Mouse (Mus musculus) MEL (cell line): Measurements from ENCODE around the gene Lrriq4. TPM values are rescaled to one million over a fixed set of nuclear protein-coding genes. Genes with fewer than 3 reads are reported as not detected.

Source experiments
- DNase-seq: peaks from one replicate; pipeline ENCODE4 v3.0.0; 2011; ENCODE audit warnings: low read depth, low spot score
- H3K27ac ChIP-seq: 2 replicates; pipeline ENCODE4 v1.5.1; 2012; ENCODE audit warnings: low read depth, mild to moderate bottlenecking, control low read depth, low read length, moderate library complexity; ENCODE audit not compliant: control insufficient read depth
- H3K27me3 ChIP-seq, 2 experiments: fragments of 150-350 bp in 1 of 2; sonication (generic) in 1 of 2; 2 replicates each; pipeline ENCODE4 v1.6.1; 2012; ENCODE audit warnings: low read length in 2 of 2, mild to moderate bottlenecking in 2 of 2, improper control_type of control experiment in 1 of 2, moderate library complexity in 1 of 2; ENCODE audit not compliant: insufficient read depth in 2 of 2, control insufficient read depth in 1 of 2
- H3K36me3 ChIP-seq, 2 experiments: 2 replicates each; pipeline ENCODE4 v1.6.1; 2012 to 2014; ENCODE audit warnings: low read length in 2 of 2, improper control_type of control experiment in 1 of 2, inconsistent platforms in 1 of 2, mild to moderate bottlenecking in 1 of 2; ENCODE audit not compliant: insufficient read depth in 2 of 2, control insufficient read depth in 1 of 2
- H3K4me1 ChIP-seq, 2 experiments: fragments of 150-350 bp in 1 of 2; sonication (generic) in 1 of 2; 2 replicates each; pipeline ENCODE4 v1.6.1; 2012; ENCODE audit warnings: low read length in 2 of 2, improper control_type of control experiment in 1 of 2, mild to moderate bottlenecking in 1 of 2; ENCODE audit not compliant: insufficient read depth in 2 of 2, control insufficient read depth in 1 of 2
- H3K4me3 ChIP-seq, 2 experiments: fragments of 150-350 bp in 1 of 2; sonication (generic) in 1 of 2; 2 replicates each; pipeline ENCODE4 v1.5.1; 2012; ENCODE audit warnings: low read depth in 2 of 2, low read length in 2 of 2, mild to moderate bottlenecking in 2 of 2, moderate library complexity in 2 of 2, control low read depth in 1 of 2, improper control_type of control experiment in 1 of 2; ENCODE audit not compliant: control insufficient read depth in 1 of 2, insufficient read depth in 1 of 2
- H3K79me2 ChIP-seq: 2 replicates; pipeline ENCODE4 v1.6.1; 2012; ENCODE audit warnings: mild to moderate bottlenecking, low read length, moderate library complexity; ENCODE audit not compliant: control insufficient read depth, poor library complexity, insufficient read depth
- H3K9ac ChIP-seq: 2 replicates; pipeline ENCODE4 v1.6.1; 2012; ENCODE audit warnings: low read depth, mild to moderate bottlenecking, control low read depth, low read length, moderate library complexity; ENCODE audit not compliant: control insufficient read depth, poor library complexity, severe bottlenecking
- H3K9me3 ChIP-seq: fragments of 150-350 bp; sonication (generic); replicated peaks from 2 replicates; pipeline ENCODE4 v1.6.1; 2012; ENCODE audit warnings: mild to moderate bottlenecking, low read length, improper control_type of control experiment, moderate library complexity; ENCODE audit not compliant: insufficient read depth
- CHD1 ChIP-seq: IDR thresholded peaks from 2 replicates; pipeline ENCODE4 v1.6.1; 2012; ENCODE audit warnings: low read depth, mild to moderate bottlenecking, inconsistent platforms, low read length, improper control_type of control experiment
- CHD2 ChIP-seq: IDR thresholded peaks from 2 replicates; pipeline ENCODE4 v1.6.1; 2011; ENCODE audit warnings: low read length, improper control_type of control experiment
- CTCF ChIP-seq, 3 experiments: IDR thresholded peaks in 2 of 3; conservative IDR thresholded peaks in 1 of 3; 2 replicates each; pipeline ENCODE4 v1.5.1; 2011 to 2012; ENCODE audit warnings: low read length in 3 of 3, low read depth in 2 of 3, mild to moderate bottlenecking in 2 of 3, improper control_type of control experiment in 1 of 3, inconsistent platforms in 1 of 3, mixed read lengths in 1 of 3, moderate library complexity in 1 of 3; ENCODE audit not compliant: control insufficient read depth in 1 of 3, insufficient read depth in 1 of 3, poor library complexity in 1 of 3, severe bottlenecking in 1 of 3
- E2F4 ChIP-seq: IDR thresholded peaks from 2 replicates; pipeline ENCODE4 v1.6.1; 2011; ENCODE audit warnings: low read depth, low read length, improper control_type of control experiment, borderline replicate concordance
- ELF1 ChIP-seq: IDR thresholded peaks from 2 replicates; pipeline ENCODE4 v1.6.1; 2014; ENCODE audit warnings: low read depth, mild to moderate bottlenecking, inconsistent platforms, low read length, improper control_type of control experiment, moderate library complexity
- GATA1 ChIP-seq: IDR thresholded peaks from 2 replicates; pipeline ENCODE4 v1.6.1; 2011; ENCODE audit warnings: low read depth, low read length, improper control_type of control experiment
- HCFC1 ChIP-seq: IDR thresholded peaks from 2 replicates; pipeline ENCODE4 v1.6.1; 2012; ENCODE audit warnings: low read depth, mild to moderate bottlenecking, inconsistent platforms, low read length, improper control_type of control experiment, moderate library complexity
- JUND ChIP-seq: IDR thresholded peaks from 2 replicates; pipeline ENCODE4 v1.6.1; 2011; ENCODE audit warnings: low read depth, mild to moderate bottlenecking, improper control_type of control experiment, low read length
- KAT2A ChIP-seq: conservative IDR thresholded peaks from 2 replicates; pipeline ENCODE4 v1.6.1; 2012; ENCODE audit warnings: low read depth, low read length, improper control_type of control experiment, inconsistent platforms
- MAX ChIP-seq: IDR thresholded peaks from 2 replicates; pipeline ENCODE4 v1.6.1; 2011; ENCODE audit warnings: low read length, improper control_type of control experiment
- MAZ ChIP-seq: IDR thresholded peaks from 2 replicates; pipeline ENCODE4 v1.6.1; 2012; ENCODE audit warnings: low read depth, mild to moderate bottlenecking, inconsistent platforms, low read length, improper control_type of control experiment
- MEF2A ChIP-seq: IDR thresholded peaks from 2 replicates; pipeline ENCODE4 v1.6.1; 2014; ENCODE audit warnings: low read depth, mild to moderate bottlenecking, inconsistent platforms, low read length, improper control_type of control experiment; ENCODE audit not compliant: poor library complexity, insufficient replicate concordance, severe bottlenecking; ENCODE audit errors: extremely low read depth
- MXI1 ChIP-seq: IDR thresholded peaks from 2 replicates; pipeline ENCODE4 v1.6.1; 2011; ENCODE audit warnings: mild to moderate bottlenecking, low read depth, low read length, improper control_type of control experiment
- MYB ChIP-seq: IDR thresholded peaks from 2 replicates; pipeline ENCODE4 v1.6.1; 2011; ENCODE audit warnings: mild to moderate bottlenecking, low read depth, low read length, improper control_type of control experiment
- POLR2A ChIP-seq, 2 experiments: IDR thresholded peaks; 2 replicates each; pipeline ENCODE4 v1.6.1; 2011 to 2012; ENCODE audit warnings: low read length in 2 of 2, mild to moderate bottlenecking in 2 of 2, control low read depth in 1 of 2, improper control_type of control experiment in 1 of 2, low read depth in 1 of 2, moderate library complexity in 1 of 2; ENCODE audit not compliant: control insufficient read depth in 1 of 2, insufficient read depth in 1 of 2, poor library complexity in 1 of 2
- POLR2AphosphoS5 ChIP-seq: IDR thresholded peaks from 2 replicates; pipeline ENCODE4 v1.6.1; 2012; ENCODE audit warnings: low read depth, borderline replicate concordance, mild to moderate bottlenecking, inconsistent platforms, low read length, moderate library complexity, mixed read lengths
- RCOR1 ChIP-seq: IDR thresholded peaks from 2 replicates; pipeline ENCODE4 v1.6.1; 2012; ENCODE audit warnings: low read depth, mild to moderate bottlenecking, inconsistent platforms, low read length, improper control_type of control experiment
- SMC3 ChIP-seq: IDR thresholded peaks from 2 replicates; pipeline ENCODE4 v1.6.1; 2011; ENCODE audit warnings: low read depth, low read length, improper control_type of control experiment
- TAL1 ChIP-seq: IDR thresholded peaks from 2 replicates; pipeline ENCODE4 v1.6.1; 2012; ENCODE audit warnings: mild to moderate bottlenecking, inconsistent platforms, low read length, moderate library complexity, mixed read lengths
- UBTF ChIP-seq: IDR thresholded peaks from 2 replicates; pipeline ENCODE4 v1.6.1; 2012; ENCODE audit warnings: low read depth, mild to moderate bottlenecking, inconsistent platforms, low read length, improper control_type of control experiment, moderate library complexity, borderline replicate concordance; ENCODE audit not compliant: insufficient read depth
- USF2 ChIP-seq, 2 experiments: IDR thresholded peaks; 2 replicates each; pipeline ENCODE4 v1.6.1; 2011 to 2012; ENCODE audit warnings: improper control_type of control experiment in 2 of 2, low read length in 2 of 2, borderline replicate concordance in 1 of 2, inconsistent platforms in 1 of 2, low read depth in 1 of 2, mild to moderate bottlenecking in 1 of 2; ENCODE audit not compliant: insufficient read depth in 1 of 2
- ZC3H11A ChIP-seq: IDR thresholded peaks from 2 replicates; pipeline ENCODE4 v1.6.1; 2012; ENCODE audit warnings: low read depth, mild to moderate bottlenecking, inconsistent platforms, low read length, improper control_type of control experiment
- ZKSCAN1 ChIP-seq: IDR thresholded peaks from 2 replicates; pipeline ENCODE4 v1.6.1; 2012; ENCODE audit warnings: low read depth, mild to moderate bottlenecking, inconsistent platforms, low read length, improper control_type of control experiment, moderate library complexity
- ZNF384 ChIP-seq: IDR thresholded peaks from 2 replicates; pipeline ENCODE4 v1.6.1; 2012; ENCODE audit warnings: low read depth, mild to moderate bottlenecking, inconsistent platforms, low read length, improper control_type of control experiment
- polyA plus RNA-seq, 2 experiments: library from polyadenylated mRNA; stranded (reverse) in 1 of 2; unstranded in 1 of 2; fragments of >175 nt in 1 of 2; fragments of >200 nt in 1 of 2; gene quantifications; 2 replicates each; pipeline versions ENCODE4 v1.2.1 to v1.2.4; 2012; ENCODE audit warnings: low replicate concordance in 2 of 2, low read depth in 1 of 2; ENCODE audit not compliant: insufficient read length in 2 of 2, insufficient read depth in 1 of 2, missing spikeins in 1 of 2
- total RNA-seq: library from RNA; depleted of rRNA; stranded (reverse); fragments of 300-350 nt; gene quantifications from 2 replicates; pipeline ENCODE4 v1.2.3, GENCODE M21; 2012

Gene Lrriq4
- total and polyA plus RNA-seq, 3 experiments: not detected

DNA sequence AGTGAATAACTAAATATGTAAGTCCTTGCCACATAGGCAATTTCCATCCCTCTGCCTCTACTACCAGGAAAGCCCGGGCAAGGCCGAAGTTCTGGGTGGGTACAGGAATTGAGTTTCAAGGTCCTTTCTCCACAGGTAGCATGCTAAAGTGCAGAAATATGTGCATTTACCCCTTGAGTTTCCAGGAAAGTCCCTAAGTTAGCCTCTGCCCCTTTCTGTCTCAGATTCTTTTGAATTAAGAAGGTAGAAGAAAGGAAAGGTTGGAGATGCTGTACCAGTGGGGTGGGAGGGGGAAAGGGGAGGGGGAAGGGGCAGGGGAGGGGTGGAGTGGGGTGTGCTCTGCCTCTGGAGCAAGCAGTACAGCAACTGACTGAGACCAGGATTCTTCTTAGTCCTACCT, 4.2 kb downstream of the Lrriq4 start:
- H3K9me3 ChIP-seq: no peaks in the 10 kb centered on the region
- no peaks in the 10 kb centered on the region; a peak in 1 of 4 replicates for H3K27me3 ChIP-seq
- no peaks in the 10 kb centered on the region for H3K36me3 ChIP-seq
- no peak for DNase-seq
- no peak overlapping the region for H3K9ac ChIP-seq
- H3K4me3 ChIP-seq: no peak overlapping the region
- no peak overlapping the region for H3K27ac ChIP-seq
- H3K4me1 ChIP-seq: no peaks in the 10 kb centered on the region
- TF ChIP-seq SMC3 (no peak), E2F4 (no peak), ZKSCAN1 (no peak), MEF2A (no peak), ZNF384 (no peak), ELF1 (no peak), ZC3H11A (no peak), POLR2A (IDR thresholded peaks at IDR 0.05; ENCODE audit: control insufficient read depth in 1 of 2, insufficient read depth in 1 of 2, low read depth in 1 of 2, low read length in 2 of 2, poor library complexity in 1 of 2) (no peak), MAX (no peak), CTCF (IDR thresholded peaks at IDR 0.05 in 2 of 3, conservative IDR thresholded peaks at IDR 0.05 in 1 of 3; ENCODE audit: control insufficient read depth in 1 of 3, insufficient read depth in 1 of 3, low read depth in 2 of 3, low read length in 3 of 3, poor library complexity in 1 of 3, severe bottlenecking in 1 of 3) (no peak), UBTF (no peak)
- H3K79me2 ChIP-seq: no peaks in the 10 kb centered on the region

DNA sequence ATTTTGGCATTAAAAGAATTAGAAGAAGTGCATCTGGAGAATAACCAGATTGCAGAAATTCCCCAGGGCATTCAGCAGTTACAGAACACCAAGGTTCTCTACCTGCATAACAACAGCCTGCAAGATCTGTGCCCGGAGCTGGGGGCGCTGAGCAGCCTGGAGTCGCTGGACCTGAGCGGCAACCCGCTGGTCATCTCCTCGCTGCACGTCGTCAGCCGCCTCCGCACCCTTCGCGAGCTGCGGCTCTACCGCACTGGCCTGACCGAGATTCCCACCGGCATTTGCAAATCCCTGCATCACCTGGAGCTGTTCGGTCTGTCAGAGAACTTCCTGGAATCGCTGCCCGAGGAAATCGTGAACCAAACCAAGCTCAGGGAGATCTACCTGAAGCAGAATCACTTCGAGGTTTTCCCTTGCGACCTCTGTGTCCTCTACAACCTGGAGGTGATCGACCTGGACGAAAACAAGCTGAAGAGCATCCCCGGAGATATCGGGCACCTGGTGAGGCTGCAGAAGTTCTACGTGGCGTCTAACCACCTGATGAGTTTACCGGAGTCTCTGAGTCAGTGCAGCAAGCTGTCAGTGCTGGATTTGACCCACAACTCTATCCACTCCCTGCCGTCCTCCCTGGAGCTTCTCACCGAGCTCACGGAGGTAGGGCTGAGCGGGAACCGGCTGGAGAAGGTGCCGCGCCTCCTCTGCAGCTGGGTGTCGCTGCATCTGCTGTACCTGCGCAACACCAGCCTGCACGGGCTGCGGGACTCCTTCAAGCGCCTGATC, 5.9 kb downstream of the Lrriq4 start:
- no peak overlapping the region for H3K9ac ChIP-seq
- no peaks in the 10 kb centered on the region for H3K36me3 ChIP-seq
- TF ChIP-seq CHD1 (no peak), RCOR1 (no peak), MAZ (no peak), GATA1 (no peak), MYB (no peak), ZC3H11A (no peak), MAX (no peak), SMC3 (no peak), TAL1 (no peak), JUND (no peak), CHD2 (no peak), KAT2A (no peak), POLR2AphosphoS5 (no peak), MXI1 (no peak), ZNF384 (no peak), HCFC1 (no peak), USF2 (IDR thresholded peaks at IDR 0.05; ENCODE audit: borderline replicate concordance in 1 of 2, insufficient read depth in 1 of 2, low read depth in 1 of 2, low read length in 2 of 2) (no peak)
- TF ChIP-seq, all 39 proteins: peak for 0
- H3K9me3 ChIP-seq: no peaks in the 10 kb centered on the region
- H3K4me3 ChIP-seq: no peak overlapping the region
- no peak overlapping the region for H3K27ac ChIP-seq
- H3K79me2 ChIP-seq: no peaks in the 10 kb centered on the region
- H3K4me1 ChIP-seq: no peaks in the 10 kb centered on the region
- H3K27me3 ChIP-seq: no peaks in the 10 kb centered on the region; a peak in 1 of 4 replicates
- DNase-seq: no peak
